Mouse (Mus musculus): ENCODE measurements around the gene Tlk1. TPM values are rescaled to one million over a fixed set of nuclear protein-coding genes. Genes with fewer than 3 reads are reported as not detected.
A peak's percentile ranks its signal among the peaks of the same experiment; 100 is the strongest.

Tlk1 gene
- polyA plus RNA-seq, 1 experiment from 2014 or later = 37.2 TPM

DNA sequence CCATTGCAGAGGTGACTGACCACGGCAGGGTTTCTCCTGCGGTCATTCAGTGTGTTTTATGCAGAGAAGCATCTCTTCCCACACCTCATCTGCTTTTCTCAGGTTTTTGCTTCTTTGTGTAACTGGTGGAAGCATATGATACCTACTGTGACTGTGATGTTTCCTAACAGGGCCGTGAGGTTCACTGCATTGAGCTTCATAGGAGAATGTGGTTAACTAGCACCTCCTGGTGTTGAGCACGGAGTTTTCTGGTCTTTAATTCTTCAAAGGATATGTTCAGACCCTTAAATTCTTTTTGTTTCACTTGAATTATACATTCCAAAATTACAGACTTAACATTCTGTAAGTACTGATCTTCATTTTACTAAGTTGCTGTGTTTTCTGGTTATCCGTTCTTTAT, 161.8 kb downstream of the Tlk1 start:
- Histone ChIP-seq H3K4me1 (ENCODE audit: control insufficient read depth in 2 of 2, insufficient read depth in 2 of 2, low read length in 2 of 2) (peaks cover 0 to 14% of the 10 kb centered on the region in 2 experiments; a peak in 2 of 4 replicates), H3K27me3 (ENCODE audit: control insufficient read depth, insufficient read depth, low read length) (no peaks in the 10 kb centered on the region), H3K9ac (ENCODE audit: low read length) (no peak overlapping the region), H3K9me3 (ENCODE audit: control insufficient read depth, low read length) (no peaks in the 10 kb centered on the region), H3K36me3 (ENCODE audit: control insufficient read depth, insufficient read depth, low read length) (peaks cover 13% of the 10 kb centered on the region), H3K27ac (replicated peaks in 1 of 2; ENCODE audit: control insufficient read depth in 1 of 2, insufficient read depth in 1 of 2, low read depth in 2 of 2, low read length in 2 of 2) (no peak overlapping the region), H3K4me2 (ENCODE audit: low read length) (peak overlapping the region; percentile 89; the same call in 1 of the 2 replicates), H3K4me3 (ENCODE audit: control insufficient read depth in 1 of 2, insufficient read depth in 1 of 2, low read depth in 1 of 2, low read length in 2 of 2) (no peak overlapping the region)
- no peak for ATAC-seq (ENCODE audit: insufficient number of reproducible peaks, insufficient read depth, low FRiP score, low read depth)
- WGBS = 77% methylated on average over 5 of the region's 5 CpGs

Other genes starting within 250 kb of the Tlk1 start
- gene Gorasp2, start 164.2 kb downstream of the Tlk1 start, polyA plus RNA-seq (2014; fragmentation: Nextera tagmentation; extraction: Ambion mirVana) = 138 and 140 TPM in 2 replicates
- 3.9 and 4.4 TPM in 2 replicates for gene Gm26558, start 163.6 kb downstream of the Tlk1 start, polyA plus RNA-seq (2014; fragmentation: Nextera tagmentation; extraction: Ambion mirVana)
- 19.0 and 22.0 TPM in 2 replicates for gene Dcaf17, start 229.6 kb upstream of the Tlk1 start, polyA plus RNA-seq (2014; fragmentation: Nextera tagmentation; extraction: Ambion mirVana)
- gene Mettl8, start 229.9 kb upstream of the Tlk1 start, polyA plus RNA-seq (2014; fragmentation: Nextera tagmentation; extraction: Ambion mirVana) = 10.0 and 12.9 TPM in 2 replicates